Mouse (Mus musculus) layer of hippocampus, adult 11-12 months (tissue): ENCODE measurements at regions not wholly inside any gene's neighbourhood (a gene's known extent, or its start where the extent isn't known, plus 50 kb on each side); places are given as distances from the start of the nearest gene placed in this dataset.

Source experiments
- DNase-seq: peaks from one replicate; pipeline ENCODE4 v3.0.0; 2022; ENCODE audit warnings: low spot score

DNA sequence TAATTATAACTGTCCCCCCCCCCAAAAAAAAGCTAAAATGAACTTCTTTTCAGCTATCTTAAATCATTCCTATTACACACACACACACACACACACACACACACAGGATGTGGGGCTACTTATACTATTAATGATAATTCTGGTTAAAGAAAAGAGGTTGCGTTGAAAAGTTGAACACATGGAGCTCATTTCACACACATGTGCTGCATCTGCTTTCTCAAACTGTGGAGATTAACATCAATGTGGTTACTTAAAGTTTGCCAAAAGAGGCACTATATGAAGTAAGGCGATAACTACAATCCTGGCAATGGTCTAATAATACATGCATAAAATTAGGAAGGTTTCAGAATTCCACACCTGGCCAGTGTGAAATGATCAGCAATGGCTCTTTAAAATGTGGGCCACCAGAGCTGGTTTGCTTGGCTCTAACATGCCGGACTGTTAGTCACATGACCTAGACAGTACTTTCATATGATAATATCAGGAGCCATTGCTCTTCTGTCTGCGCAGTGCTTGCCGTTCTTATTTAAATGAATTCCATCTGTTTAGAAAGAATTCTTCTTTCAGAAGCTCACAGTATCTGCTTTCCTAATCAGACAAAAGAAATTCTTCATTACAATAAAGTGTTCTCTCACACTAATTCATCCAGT lies 598.4 kb upstream of the Fam92a start:
- no peak for DNase-seq

DNA sequence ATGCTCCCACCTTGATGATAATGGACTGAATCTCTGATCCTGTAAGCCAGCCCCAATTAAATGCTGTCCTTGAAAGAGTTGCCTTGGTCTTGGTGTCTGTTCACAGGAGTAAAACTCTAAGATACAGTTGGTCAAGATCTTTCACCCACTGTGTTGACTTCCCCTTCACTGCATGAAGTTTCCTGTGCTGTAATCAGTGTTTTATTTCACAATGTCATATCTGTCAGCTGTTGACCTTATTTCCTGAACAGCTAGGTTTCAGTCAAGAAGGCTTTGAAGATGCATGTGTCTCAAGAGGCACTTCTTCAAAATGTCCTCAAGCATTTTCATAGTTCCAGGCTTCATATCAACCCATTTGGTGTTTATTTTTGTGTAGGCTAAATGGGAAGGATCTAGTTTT lies 597.3 kb upstream of the Fam92a start:
- no peak for DNase-seq

DNA sequence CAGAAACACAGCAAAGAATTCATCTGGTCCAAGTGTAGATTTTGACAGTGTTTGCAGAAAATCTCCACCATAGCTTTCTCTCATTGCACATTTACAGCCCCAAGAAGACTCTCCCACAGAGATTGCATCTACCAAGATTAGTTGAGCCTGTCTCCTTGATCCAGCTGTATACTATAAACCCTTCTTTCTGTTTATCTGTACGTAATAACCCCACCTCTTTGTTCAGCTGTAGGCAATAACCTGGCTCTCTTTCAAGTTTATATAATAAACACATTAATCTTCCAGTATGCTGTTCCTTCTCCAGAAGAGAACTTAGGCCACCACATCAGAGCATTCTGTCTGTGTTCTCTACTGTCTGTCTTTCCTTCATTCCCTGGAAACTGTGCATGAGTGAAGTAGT lies 594.9 kb upstream of the Fam92a start:
- no peak for DNase-seq

DNA sequence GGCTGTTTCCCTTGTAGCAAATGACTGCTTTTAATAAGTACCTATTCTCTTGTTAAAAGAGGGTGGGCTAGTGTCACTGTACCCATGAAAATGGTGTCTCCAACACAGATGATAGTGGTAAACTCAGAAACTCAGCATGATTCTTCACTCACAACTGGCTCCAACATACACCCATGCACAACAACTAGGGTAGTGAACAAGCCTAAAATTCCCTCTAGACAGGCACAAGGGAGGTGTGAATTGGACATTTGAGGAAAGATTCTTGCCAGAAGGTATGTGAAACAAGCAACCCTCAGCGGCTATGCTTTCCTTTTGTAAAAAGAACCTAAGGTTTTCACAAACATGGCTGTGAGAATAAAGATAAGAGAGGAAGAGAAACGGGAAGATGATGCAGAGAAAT lies 579.0 kb upstream of the Fam92a start:
- no peak for DNase-seq

DNA sequence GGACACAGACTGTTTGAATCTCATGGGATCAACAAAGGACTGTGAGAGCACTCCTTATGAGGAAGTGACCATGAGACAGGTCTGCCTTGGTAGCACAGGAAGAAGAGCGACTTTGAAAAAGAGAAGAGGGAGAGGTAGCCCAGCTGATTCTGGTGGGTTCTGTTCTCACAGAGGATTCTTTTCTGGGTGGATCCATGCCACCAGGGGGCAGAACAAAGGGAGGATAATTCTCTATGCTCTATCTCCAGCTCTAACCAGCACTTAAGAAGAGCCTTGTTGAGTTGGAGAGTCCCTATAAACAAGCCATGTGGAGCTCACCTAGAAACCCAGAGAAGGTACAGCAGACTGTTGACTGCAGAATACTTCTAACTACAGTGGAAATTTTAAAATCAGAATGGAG lies 578.1 kb upstream of the Fam92a start:
- DNase-seq, result no peak

DNA sequence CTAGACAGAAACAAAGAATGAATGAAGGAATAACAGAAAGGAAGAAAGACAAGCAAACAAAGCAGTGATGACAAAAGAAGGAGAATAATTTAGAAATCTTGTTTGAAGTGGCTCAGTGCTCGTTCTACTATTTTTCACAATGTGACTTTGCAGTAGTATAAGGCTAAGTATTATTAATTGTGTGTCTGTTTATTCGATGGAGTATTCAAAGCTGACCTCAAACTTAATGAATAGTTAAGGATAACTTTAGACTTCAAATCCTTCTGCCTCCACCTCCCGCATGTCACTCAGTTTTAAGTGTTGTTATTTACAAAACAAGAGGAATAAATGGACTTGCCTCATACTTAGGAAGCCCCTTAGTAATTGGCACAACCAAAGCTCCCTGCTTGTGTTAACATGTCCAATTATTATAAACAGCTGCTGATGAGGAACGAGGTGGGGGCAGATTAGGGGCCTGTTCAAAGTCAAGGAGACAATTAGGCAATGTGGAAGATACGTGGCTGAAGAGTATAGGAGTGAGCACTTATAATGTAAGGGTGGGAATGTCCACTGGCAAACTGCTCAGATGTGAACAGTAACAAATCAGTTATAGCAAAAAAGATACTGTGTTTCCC lies 572.0 kb upstream of the Fam92a start:
- DNase-seq, result no peak

DNA sequence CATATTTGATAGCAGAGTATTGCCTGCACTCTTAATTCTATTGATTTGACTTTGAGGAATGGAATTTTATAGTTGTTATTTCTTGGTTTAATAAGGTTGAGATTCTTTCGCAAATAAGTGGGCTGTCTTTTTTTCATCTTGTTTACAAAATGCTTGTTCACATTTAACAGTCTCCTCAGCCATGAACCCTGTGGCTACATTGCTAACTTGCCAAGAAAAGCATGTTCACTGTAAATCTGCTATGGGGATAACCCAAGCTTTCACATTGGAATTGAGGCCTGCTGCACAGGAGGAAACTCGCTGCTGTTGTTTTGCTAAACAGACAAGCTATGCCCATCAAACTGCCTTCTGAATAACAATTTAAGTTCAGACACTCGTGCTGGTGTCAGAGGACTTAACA lies 564.6 kb upstream of the Fam92a start:
- DNase-seq, result no peak

DNA sequence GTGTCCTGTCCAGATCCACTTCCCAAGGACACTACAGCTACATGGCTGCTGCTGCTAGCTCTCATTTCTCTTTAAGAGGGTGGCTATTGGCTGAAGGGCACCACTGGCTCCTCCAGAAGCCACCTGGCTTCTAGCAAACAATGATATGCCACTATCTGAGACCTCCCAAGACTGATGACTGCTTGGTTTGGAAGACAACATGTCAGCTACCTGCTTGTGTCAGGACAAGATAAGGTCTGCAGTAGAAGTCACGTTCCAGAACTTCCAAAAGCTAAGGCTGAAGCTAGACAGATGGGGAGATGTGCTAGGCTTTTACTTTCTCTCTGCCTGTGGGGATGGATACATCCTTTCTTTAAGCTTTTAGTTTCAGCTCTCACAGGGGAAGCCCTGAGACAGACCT lies 528.4 kb upstream of the Fam92a start:
- DNase-seq, result no peak

DNA sequence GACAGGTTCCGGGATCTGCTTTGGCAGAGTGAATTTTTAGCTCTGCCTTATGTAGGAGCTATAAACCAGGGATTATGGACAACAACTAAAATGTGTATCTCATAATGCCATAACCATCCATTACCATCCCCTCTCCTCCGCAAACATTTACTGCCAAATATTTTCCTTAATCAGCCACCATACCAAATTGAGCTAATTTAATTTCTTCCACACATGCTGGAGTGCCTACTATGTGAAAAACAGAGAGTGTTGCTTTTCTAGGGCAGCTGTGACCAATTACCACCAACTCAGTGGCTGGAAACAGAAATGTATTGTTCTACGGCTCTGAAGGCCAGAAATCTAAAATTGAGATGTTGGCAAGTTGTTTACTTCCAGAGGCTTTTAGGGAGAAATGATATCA lies 506.0 kb upstream of the Fam92a start:
- DNase-seq, result no peak

DNA sequence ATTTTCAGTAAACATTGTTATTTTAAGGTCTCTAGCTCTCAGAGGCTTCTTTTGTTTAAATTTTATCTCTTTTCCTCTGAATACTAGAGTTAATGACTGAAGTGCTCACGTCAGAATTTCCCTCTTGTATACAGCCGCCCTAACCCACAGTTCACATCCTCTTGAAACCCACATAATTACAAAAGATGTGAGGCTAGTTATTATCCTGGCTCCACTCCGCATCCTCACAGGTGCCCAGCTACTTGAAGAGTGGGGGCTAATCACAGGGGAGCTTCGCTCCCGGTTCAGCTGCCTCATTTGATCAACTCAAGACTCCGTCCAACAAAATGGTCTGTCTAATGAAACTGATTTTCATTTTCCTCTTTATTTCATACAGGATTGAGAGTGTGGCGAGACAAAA lies 499.6 kb upstream of the Fam92a start:
- DNase-seq, result no peak

DNA sequence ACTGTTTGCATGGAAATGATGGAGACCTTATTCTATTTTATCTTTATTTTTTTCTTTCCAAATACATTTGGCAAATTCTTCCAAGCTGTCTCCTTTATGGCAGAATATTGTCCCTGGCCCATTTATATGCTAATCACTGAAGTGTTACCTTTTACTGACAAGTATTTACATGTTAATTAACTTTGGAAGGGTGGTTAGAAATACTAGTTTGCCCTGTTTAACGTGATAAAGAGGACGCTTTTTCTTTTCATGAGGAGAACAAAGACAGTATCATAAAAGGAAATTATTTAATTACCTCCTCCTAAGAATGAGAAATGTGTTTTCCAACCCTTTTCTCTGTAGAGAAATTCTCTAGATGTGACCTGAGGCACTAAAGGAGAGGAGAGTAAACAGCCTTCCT lies 491.4 kb upstream of the Fam92a start:
- no peak for DNase-seq

DNA sequence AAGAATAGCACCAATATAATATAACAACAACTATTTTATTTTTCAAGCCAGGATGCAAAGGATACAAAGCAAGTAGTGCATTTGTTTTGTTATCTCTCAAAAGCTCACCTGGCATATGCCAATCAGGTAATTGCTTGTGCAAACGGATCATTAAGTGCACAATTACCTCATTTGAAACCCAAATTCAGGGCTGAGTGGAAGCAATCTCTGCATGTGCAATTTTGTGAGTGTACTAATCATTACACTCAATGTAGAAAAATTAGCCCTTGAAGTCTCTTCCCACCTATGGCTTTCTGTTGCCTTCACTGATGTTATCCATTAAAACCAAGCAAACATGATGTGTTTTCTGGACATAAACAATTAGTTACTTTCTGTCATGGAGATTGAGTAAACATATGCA lies 490.9 kb upstream of the Fam92a start:
- no peak for DNase-seq

DNA sequence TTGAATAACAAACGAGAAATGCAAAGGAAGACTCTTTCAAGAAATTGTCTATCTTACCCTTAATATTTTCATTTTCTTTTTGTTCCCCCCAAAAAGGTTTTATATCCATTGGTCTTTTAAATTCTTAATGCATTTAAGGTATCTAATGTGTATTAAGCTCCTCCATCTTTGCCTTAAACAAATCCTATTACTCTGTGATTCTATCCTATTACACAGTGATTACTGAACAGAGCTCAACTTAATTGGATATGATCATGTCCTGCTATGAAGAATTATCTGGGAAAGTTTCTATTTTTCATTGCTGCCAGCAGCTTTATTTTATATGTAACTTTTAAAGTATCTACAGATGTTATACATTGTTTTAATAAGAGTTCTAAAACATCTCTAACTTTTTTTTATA lies 487.3 kb upstream of the Fam92a start:
- DNase-seq, result no peak

DNA sequence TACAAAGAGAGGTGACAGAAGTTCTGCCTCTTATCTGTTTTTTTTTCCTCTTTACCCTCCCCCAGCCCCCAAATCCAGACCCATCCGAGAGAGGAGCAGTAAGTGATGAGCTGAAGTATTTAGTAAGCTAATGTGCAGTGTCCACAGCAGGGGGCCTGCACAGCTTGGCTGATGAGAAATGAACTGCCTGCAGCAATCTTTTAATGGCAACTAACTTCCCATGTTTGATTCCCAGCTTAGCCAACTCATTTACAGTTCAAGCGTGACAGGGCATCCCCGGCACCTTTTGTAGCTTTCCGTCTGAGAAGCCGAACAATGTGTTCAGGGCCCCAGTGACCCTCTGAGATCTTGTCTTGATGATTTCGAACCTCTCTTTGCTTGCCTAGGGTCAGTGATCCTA lies 486.8 kb upstream of the Fam92a start:
- no peak for DNase-seq

DNA sequence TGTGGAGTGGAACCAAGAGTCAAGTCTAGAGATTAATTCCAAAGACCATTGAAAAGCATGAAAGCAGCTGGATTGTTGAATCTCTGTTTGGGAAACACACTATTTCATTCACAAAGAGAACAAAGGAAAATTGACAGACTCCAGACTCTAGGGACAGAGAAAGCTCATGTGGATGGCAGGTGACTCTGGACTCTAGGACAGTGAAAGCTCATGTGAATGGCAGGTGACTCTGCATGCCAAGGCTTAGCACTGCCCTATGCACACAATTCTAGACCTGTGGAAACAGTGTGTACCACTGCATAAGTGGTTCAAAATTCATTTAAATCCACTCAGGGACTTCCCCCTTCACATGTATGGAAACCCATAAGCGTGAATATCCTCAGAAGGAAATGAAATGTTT lies 486.0 kb upstream of the Fam92a start:
- no peak for DNase-seq

DNA sequence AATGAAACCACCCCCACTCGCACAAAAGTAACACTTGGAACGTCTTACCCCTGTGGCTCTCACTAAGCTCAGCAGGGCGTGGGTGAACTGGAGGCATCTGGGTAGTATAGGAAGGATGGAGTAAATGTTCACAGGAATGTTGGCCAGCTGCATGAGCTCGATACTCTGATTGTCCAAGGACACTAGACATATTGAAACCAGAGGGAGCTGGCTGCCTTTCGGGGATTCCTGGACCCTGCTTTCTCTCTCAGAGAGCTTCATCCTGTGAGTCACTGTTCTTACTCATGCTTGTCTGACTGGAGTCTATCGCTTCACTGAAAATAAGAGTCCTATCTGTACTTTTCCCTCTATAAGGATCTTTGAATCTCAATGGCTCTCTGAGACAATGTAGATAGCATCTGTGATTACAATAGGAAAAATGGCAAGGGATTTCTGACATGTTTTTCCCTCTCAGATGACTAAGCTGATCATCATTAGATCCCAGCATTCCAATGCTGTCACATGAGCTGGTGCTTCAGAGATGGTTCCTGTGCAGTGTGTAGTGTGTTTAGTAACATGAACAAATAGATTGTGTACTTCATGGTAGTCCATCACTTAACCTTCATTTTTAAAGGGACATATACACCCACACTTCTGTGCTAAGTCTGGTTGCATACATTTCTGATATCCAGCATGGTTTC lies 485.2 kb upstream of the Fam92a start:
- peak; percentile 5 for DNase-seq

DNA sequence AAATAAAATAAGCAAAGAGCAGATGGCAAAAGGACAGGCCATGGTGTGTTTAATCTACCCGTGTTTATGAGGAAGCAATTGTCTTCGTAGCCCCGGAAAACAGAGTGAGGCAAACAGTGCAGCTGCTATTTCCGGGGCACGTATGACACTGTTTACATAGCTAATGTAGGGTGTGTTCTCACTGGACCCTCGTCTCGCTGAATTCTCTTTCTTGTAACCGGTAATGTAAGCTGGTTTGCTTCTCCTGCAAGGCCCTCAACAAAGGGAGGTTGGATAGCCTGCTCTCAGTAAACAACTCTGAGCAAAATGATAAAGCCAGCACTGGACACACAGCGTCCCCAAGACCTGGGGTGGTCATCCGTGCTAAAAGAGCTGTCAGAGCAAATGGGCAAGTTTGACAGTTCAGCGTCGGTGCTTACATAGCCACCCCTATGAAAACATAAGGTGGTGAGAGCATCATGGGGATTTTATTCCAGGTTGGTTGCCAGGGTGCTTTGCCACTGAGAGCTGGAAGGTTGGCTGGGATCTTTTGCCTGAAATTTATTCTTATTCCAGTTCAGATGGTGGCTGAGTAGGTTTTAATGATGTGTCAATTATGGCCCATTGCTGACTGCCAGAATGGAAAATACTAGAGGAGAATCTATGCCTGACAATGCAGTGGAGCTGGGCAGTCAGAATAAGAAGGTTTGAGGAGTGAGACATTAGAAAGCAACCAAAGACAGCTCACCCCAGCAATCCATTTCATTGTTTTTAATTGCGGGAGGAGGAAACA lies 483.8 kb upstream of the Fam92a start:
- DNase-seq, result no peak

DNA sequence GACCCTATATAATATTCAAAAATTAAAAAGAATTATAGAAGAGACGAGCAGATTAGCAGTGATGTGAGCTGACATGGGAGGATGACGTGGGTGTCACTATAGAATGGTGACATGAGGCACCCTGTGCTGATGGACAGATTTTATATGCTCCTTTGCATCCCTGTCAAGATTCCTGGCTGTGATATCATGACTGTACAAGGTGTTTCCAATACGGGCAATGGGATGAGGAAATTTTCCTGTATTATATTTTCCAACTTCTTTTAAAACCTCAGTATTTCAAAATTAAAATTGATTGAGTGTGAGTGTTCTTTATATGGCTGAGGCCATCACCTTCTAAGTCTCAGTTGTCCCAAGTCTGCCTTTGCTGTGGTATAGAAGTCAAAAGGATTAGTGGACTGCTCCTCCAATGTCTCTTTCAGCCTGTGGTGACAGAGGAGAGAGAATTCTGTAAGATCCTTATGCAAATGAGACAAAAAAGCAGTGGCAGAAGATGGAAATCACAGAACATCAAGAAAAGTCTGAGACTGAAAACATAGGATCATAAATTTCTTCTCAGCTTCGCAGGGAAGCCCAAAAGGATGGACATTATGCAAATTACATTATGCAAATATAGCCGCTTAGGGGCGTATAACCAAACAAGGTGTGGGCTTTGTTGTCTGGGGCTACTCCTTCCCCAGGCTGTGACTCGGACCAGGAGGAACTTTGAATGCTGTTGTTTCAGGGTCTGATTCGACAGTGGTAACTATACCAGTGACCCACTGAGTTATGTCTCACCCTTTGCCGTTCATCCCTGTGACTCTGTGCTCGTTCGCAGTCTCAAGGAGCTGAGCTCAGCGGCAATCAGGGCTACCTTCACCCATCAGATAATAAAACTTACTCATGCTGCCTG lies 483.0 kb upstream of the Fam92a start:
- DNase-seq, result no peak

DNA sequence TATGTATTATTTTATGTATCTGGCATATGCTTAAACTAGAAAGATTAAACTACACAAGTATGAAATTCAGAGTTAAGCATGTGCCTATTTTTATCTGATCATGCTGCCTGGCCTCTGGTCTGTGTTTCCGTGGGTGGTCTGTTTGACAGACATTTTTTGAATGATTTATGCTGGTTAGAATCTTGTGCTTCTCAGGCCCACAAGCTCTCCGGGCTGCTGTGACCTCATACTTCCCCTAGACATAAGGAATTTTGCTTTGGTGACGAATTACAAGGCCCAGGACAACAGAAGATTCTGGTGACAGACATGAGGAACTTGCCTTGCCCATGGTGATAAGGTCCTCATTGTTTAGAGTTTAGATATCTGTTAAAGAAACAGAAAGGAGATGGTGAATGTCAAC lies 475.9 kb upstream of the Fam92a start:
- DNase-seq, result no peak

DNA sequence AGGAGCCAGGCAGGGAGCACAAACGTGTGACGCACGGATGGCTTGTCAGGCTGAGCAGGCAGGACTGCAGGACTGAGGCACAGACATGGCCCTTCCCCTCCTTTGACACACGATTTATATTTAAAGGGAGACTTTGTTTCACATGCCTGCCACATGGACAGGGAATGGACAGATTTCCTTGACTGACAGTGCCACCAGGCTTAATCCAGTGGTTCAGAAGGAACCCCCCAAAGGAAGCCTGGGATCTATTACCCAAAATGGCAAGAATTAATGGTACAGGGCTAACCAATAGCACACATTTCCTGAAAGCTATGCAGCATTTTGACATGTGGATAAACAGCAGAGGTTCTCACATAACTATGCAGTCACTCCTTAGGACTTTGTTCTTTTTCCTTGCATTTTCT lies 470.7 kb upstream of the Fam92a start:
- DNase-seq, result no peak

DNA sequence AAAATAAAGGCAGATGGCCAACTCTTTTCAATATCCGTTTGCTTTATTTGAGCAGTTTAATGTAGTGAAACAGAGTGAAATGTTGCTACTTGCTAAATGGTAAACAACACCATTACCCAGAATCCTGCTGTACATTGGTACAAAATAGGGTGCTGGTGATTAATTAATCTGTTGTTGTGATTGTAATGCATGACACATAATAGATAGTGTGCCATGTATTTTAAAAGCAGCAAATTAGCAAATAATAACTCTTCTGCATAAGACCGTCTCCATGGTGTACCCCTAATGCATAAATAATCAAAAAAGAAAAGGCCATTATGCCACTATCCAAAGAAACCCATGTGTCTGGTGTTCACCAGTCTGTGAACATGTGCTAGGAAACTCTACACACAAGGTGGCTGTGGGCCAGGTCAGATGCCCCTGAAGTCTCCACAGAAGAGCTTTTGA lies 457.6 kb upstream of the Fam92a start:
- DNase-seq, result no peak
